Mouse (Mus musculus): Measurements from ENCODE around the gene Ehbp1. TPM values are rescaled to one million over a fixed set of nuclear protein-coding genes. Genes with fewer than 3 reads are reported as not detected.
A peak's percentile ranks its signal among the peaks of the same experiment; 100 is the strongest.

The Ehbp1 gene
- polyA plus RNA-seq, 1 experiment = 0.04 TPM

DNA sequence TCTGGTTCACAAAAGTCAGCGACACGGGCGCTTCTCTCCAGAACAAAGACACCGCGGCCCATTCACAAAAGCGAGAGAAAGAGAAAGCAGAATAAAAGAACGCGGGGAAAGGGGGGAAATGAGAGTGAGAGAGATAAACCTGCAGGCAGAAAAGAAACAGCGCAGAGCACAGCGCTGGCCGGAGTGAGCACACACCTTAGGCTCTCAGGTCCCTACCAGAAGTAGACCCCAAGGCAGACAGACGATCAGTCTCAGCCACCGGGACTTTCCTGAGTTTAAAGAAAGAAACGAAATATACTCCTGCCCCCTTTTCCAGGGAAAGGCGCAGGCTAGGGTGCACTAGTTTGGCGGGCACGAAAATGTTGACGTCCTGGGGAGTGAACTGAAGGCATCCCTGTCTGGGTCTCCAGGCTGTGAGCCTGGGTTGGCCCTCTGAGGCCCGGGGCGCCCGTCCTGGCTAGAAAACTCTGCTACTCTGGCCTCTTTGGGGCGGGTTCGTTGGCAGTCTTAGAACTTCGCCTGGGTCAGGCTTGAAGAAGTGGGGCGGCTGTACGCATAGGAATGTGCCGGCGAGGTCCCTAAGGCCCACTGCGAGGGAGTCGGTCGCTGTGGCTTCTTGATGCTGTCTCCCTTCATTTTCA, 338.6 kb downstream of the Ehbp1 start:
- Histone ChIP-seq H3K4me3 (replicated peaks) (no peak overlapping the region), H3K36me3 (ENCODE audit: control insufficient read depth) (no peaks in the 10 kb centered on the region), H3K9me3 (ENCODE audit: control insufficient read depth, low read length) (peaks cover 9% of the 10 kb centered on the region; the same call in 1 of the 2 replicates), H3K27me3 (ENCODE audit: control insufficient read depth) (peaks cover 100% of the 10 kb centered on the region), H3K4me1 (ENCODE audit: control insufficient read depth) (no peaks in the 10 kb centered on the region; the same call in 1 of the 2 replicates)
- TF ChIP-seq GATA1 (IDR thresholded peaks at IDR 0.05; ENCODE audit: low read length) (no peak), TAL1 (IDR thresholded peaks at IDR 0.05; ENCODE audit: low read length) (no peak)

DNA sequence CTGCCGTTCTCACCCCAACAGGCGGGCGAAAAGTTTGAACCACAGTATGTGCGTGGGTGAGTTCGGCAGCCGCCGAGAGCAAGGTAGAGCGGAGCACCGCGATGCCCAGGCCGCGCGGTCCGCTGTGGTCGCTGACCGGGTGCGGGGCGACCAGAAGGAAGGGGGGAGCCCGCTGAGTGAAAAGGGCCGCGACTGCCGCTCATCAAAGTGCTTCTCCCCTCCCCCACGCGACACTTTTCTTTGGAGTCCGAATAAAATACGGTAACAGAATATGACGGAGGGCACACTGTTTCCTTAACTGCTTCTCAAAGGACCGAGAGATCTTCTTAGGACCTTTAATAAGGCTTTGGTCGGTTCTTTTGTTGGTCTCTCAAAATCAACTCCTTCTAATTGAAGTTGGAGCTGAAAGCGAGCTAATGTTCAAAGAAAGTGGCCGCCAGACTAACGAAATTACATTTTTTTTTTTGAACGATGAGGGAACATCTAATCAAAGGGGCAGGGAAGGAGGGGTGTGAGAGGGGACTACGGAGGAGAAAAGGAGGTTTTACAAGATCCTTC, 339.2 kb downstream of the Ehbp1 start, which contains the start of gene Otx1:
Gene Otx1 (minus strand): TSS at position 115 of the 558 bp plus-strand sequence.
- Histone ChIP-seq H3K4me3 (replicated peaks) (peak within 1 kb of the TSS; percentile 28), H3K4me1 (ENCODE audit: control insufficient read depth) (no peaks in the 10 kb centered on the region; the same call in 1 of the 2 replicates), H3K9me3 (ENCODE audit: control insufficient read depth, low read length) (peaks cover 9% of the 10 kb centered on the region; the same call in 1 of the 2 replicates), H3K27me3 (ENCODE audit: control insufficient read depth) (peaks cover 100% of the 10 kb centered on the region), H3K36me3 (ENCODE audit: control insufficient read depth) (no peaks in the 10 kb centered on the region)
- TF ChIP-seq TAL1 (IDR thresholded peaks at IDR 0.05; ENCODE audit: low read length) (no peak), GATA1 (IDR thresholded peaks at IDR 0.05; ENCODE audit: low read length) (no peak)

DNA sequence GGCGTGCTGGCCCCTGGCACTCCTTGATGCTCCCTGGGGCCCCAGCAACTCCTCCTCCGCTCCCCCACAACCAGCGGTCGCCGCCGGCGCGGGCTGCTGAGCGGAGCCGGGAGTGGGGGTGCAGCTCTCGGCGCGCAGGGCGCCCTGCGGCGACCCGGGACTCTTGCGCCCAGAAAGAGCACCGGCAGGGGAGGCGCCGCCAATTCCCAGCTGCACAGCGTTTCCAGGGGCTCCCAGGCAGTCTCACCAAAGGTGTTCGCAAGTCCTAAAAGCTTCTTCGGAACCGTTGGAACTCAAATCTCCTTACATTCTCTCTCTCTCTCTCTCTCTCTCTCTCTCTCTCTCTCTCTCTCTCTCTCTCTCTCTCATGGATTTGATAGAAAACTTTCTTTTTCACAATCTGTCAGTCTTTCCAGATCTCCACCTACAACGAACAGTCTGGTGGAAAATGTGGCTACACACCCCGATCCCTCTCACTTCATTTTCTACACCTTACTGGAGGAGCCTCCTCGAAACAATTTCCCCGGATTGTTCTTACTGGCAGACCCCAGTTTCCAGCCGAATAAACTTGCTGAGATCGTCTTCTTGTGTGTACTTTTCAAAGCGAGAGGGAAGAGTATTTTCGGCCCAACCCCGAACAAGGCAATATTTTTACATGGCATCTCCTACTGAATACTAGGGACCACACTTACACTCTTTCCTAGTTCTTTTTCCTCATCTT, 339.9 kb downstream of the Ehbp1 start:
- TF ChIP-seq TAL1 (IDR thresholded peaks at IDR 0.05; ENCODE audit: low read length) (no peak), GATA1 (IDR thresholded peaks at IDR 0.05; ENCODE audit: low read length) (no peak)
- no peaks in the 10 kb centered on the region for H3K36me3 ChIP-seq (ENCODE audit: control insufficient read depth)
- peaks cover 100% of the 10 kb centered on the region for H3K27me3 ChIP-seq (ENCODE audit: control insufficient read depth)
- H3K4me3 ChIP-seq (replicated peaks) = peak overlapping the region; percentile 28
- H3K4me1 ChIP-seq (ENCODE audit: control insufficient read depth) = no peaks in the 10 kb centered on the region; the same call in 1 of the 2 replicates
- H3K9me3 ChIP-seq (ENCODE audit: control insufficient read depth, low read length) = peaks cover 8% of the 10 kb centered on the region; the same call in 1 of the 2 replicates

DNA sequence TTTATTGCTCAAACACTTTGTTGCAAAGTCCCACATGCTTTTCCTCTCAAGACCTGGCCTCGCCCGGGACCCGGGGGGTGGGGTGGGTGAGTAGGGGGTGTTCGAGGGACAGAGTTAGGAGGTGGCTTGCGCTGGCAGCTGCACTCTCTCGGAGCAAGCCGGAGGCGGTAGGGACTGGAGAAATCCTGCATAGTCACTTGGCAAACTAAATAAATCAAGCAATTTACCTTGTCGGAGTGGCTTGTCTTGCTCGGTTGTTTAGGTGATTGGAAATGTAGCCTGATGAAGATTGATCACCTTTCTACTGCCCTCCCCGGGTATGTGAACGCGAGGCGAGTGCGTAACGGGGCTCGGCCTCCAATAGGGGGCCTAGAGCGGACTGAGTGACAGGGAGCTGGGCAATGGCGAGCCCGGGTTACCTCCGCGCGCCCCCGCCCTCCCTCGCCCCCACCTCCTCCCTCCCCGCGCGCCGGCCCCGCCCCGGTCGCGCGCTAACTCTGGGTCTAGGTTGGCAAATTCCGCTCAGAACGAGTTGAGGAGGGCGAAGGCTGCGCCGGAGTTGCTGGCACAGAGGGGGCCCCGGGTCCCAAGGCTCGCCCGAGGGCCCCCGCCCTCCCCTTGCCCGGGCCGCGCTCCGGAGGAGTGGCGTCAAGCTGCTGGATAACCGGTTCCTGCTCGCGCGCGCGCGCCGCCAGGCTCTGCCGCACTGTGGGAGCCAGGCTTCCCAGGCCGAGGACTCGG, 340.6 kb downstream of the Ehbp1 start:
- no peaks in the 10 kb centered on the region for H3K36me3 ChIP-seq (ENCODE audit: control insufficient read depth)
- no peak for TF ChIP-seq GATA1 (IDR thresholded peaks at IDR 0.05; ENCODE audit: low read length)
- no peak for TF ChIP-seq TAL1 (IDR thresholded peaks at IDR 0.05; ENCODE audit: low read length)
- peaks cover 100% of the 10 kb centered on the region for H3K27me3 ChIP-seq (ENCODE audit: control insufficient read depth)
- H3K9me3 ChIP-seq (ENCODE audit: control insufficient read depth, low read length) = peaks cover 8% of the 10 kb centered on the region; the same call in 1 of the 2 replicates
- peak overlapping the region; percentile 28 for H3K4me3 ChIP-seq (replicated peaks)
- no peaks in the 10 kb centered on the region; the same call in 1 of the 2 replicates for H3K4me1 ChIP-seq (ENCODE audit: control insufficient read depth)

DNA sequence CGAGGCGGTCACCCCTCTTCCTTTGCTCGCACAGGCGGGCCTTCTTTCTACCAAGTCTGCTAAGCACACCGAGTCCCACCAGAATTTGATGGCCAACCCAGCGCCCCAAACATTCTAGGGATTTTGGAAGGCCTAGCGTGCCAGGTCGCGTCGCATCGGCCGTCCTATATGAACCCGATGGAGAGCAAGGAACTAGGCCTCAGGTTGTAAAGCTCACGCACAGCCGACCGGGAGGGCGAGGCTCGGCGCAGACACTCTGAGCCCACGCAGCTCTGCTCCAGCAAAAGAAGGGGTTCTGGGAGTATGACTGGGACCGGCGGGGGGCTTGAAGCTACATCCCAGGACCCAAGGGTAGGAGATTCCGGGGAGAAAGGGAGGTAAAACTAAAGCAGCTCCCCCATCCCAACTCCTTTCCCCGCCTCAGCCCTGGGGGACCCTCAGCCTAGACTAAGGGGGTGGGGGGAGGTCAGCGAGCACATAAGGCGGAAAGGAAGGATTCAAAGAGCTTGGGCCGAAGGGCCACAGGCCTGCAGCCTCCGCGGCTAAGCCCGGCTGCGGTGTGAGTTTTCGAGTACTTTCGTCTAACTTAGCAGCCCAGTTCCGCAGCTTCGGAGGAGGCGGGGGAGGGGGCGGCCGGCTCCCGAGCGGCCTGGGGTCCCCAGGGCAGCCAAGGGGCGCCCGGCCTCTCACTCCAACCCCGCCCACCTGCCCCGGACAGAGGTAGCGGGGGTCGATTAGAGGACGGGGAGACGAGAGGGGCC, 341.6 kb downstream of the Ehbp1 start:
- Histone ChIP-seq H3K27me3 (ENCODE audit: control insufficient read depth) (peaks cover 100% of the 10 kb centered on the region), H3K4me1 (ENCODE audit: control insufficient read depth) (no peaks in the 10 kb centered on the region; the same call in 1 of the 2 replicates), H3K9me3 (ENCODE audit: control insufficient read depth, low read length) (peaks cover 8% of the 10 kb centered on the region; the same call in 1 of the 2 replicates), H3K4me3 (replicated peaks) (no peak overlapping the region), H3K36me3 (ENCODE audit: control insufficient read depth) (no peaks in the 10 kb centered on the region)
- no peak for TF ChIP-seq GATA1 (IDR thresholded peaks at IDR 0.05; ENCODE audit: low read length)
- no peak for TF ChIP-seq TAL1 (IDR thresholded peaks at IDR 0.05; ENCODE audit: low read length)

DNA sequence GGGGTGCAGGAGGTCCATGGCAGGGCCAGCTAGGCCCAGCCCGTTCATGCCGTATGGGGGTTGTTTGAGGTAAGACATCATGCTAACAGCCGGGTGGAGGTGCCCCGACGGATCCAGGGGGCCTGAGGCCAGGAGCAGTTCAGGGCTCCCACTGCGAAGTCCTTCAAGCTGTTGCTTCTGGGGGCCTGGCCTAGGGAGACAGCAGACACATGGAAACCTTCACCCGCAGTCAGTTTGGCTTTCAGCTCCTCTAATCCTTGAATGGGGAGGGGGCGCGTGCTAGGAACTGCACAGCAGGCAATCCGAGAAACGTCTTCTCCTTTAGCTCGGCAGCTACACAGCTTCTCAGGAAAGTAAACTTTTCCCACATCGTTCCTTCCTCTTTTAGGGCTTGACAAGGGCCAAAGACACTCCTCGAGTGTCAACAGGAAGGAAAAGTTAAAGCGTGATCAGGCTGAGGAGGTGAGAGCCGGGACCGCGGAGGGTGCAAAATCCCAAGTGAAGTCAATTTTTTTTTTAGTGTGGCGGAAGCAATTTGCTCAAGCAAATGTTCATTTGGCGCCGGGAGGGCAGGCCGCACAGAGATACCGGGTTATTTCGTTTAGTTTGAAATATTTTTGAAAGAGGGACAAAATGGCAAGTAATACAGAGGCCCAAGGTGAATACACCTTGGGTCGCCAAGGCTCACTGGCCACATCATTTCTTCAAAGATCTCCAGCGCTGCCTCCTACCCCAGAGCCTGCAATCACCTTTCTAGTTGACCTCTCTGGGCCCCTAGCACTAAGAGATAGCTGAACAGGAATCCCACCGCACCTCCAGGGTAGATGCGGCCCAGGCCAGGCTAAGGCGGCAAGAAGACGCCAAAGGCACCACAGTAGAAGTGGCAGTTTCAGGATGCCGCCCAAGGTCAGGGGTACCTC, 342.4 kb downstream of the Ehbp1 start:
- Histone ChIP-seq H3K9me3 (ENCODE audit: control insufficient read depth, low read length) (peaks cover 8% of the 10 kb centered on the region; the same call in 1 of the 2 replicates), H3K4me3 (replicated peaks) (no peak overlapping the region), H3K4me1 (ENCODE audit: control insufficient read depth) (no peaks in the 10 kb centered on the region; the same call in 1 of the 2 replicates), H3K36me3 (ENCODE audit: control insufficient read depth) (no peaks in the 10 kb centered on the region), H3K27me3 (ENCODE audit: control insufficient read depth) (peaks cover 100% of the 10 kb centered on the region)
- TF ChIP-seq GATA1 (IDR thresholded peaks at IDR 0.05; ENCODE audit: low read length) (no peak), TAL1 (IDR thresholded peaks at IDR 0.05; ENCODE audit: low read length) (no peak)

DNA sequence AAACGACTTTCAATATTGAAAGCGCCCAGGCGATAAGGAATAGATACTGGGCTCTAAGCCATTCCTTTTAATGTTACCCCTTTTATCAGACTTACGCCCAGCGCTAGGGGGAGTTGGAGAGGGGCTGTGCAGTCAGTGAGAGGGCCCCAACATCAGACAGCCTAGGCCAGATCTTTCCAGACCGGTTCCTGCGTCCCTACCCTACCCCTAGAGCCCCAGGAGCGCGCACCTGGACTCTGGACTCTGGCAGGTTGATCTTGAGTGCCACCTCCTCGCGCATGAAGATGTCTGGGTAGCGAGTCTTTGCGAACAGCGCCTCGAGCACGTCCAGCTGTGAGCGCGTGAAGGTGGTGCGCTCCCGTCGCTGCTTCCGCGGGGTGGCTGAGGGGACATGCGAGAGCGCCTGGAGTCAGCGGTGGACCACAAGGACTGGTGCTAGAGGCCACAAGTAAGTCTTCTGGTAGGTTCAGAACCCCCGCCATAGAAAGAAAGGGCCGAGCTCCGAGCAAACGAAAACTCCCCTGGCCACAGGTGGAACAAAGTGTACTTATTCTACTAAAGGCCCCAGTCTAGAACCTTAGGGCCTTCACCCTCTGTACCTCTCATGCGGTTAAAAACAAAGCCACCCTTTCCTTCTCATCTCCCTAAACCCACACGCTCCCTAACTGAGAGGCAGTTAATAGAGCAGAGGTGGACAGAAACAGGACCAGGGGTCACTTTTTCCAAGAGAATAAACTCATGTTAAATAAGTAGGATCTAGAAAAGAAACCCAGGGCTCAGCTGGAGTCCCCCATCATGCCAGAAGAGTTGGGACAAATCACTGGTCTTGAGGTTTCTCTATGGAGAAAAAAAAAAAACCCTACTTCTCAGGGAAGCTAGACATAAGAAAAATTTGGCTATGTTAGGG, 343.7 kb downstream of the Ehbp1 start:
- Histone ChIP-seq H3K9me3 (ENCODE audit: control insufficient read depth, low read length) (peaks cover 8% of the 10 kb centered on the region; the same call in 1 of the 2 replicates), H3K4me3 (replicated peaks) (no peak overlapping the region), H3K36me3 (ENCODE audit: control insufficient read depth) (no peaks in the 10 kb centered on the region), H3K27me3 (ENCODE audit: control insufficient read depth) (peaks cover 100% of the 10 kb centered on the region), H3K4me1 (ENCODE audit: control insufficient read depth) (no peaks in the 10 kb centered on the region; the same call in 1 of the 2 replicates)
- no peak for TF ChIP-seq GATA1 (IDR thresholded peaks at IDR 0.05; ENCODE audit: low read length)
- no peak for TF ChIP-seq TAL1 (IDR thresholded peaks at IDR 0.05; ENCODE audit: low read length)

All from erythroblast, embryonic 14.5 days (primary cell).